ENCODE assay signal across 8 mouse cellular contexts in genomic region chr11:64436791-64437298, GRCm38 (mm10). TPM values are rescaled to one million over a fixed set of nuclear protein-coding genes. Genes with fewer than 3 reads are reported as not detected.
DNase-seq lines count a peak whose midpoint lies in the region; ATAC-seq and TF ChIP-seq lines count a peak whose summit lies in the region.

No protein-coding gene starts in this region.

- TF ChIP-seq EP300 in heart, adult 2 months (IDR thresholded peaks at IDR 0.05; ENCODE audit: insufficient read depth, low read depth, low read length) = no peak
- TF ChIP-seq EP300 in ES-Bruce4 (IDR thresholded peaks at IDR 0.05; ENCODE audit: insufficient read depth, low read depth, low read length) = no peak
- TF ChIP-seq EP300 in liver, postnatal 0 days (IDR thresholded peaks at IDR 0.05; ENCODE audit: low read depth) = no peak

- intact Hi-C loops in heart, adult 2 months (cut with DNase I) = no loop called here

- TF ChIP-seq CTCF in heart, adult 2 months (IDR thresholded peaks at IDR 0.05) = no peak
- no peak for TF ChIP-seq CTCF in ES-Bruce4 (IDR thresholded peaks at IDR 0.05; ENCODE audit: low read depth, low read length)
- no peak for TF ChIP-seq CTCF in liver, postnatal 0 days (IDR thresholded peaks at IDR 0.05; ENCODE audit: low read depth)

- DNase-seq in heart, adult 2 months = no peak
- no peak for DNase-seq in liver, postnatal 0 days
- DNase-seq in layer of hippocampus, postnatal 36 days = no peak
- DNase-seq in adrenal gland, adult 18-20 months (ENCODE audit: low spot score in 2 of 2) = no peak
- DNase-seq in Muller cell, postnatal 12 days (ENCODE audit: inconsistent ontology term) = no peak

- 18% methylated on average over 5 of the region's 5 CpGs for WGBS in heart, embryonic 11.5 days (ENCODE audit: insufficient replicate concordance)
- 50% methylated on average over 5 of the region's 5 CpGs for WGBS in heart, adult 2 months
- WGBS in hindbrain, embryonic 12.5 days = 19% methylated on average over 5 of the region's 5 CpGs
- WGBS in liver, postnatal 0 days (ENCODE audit: insufficient replicate concordance) = 26% methylated on average over 5 of the region's 5 CpGs

- no peak for ATAC-seq in heart, embryonic 11.5 days (replicated peaks; ENCODE audit: insufficient number of reproducible peaks, low FRiP score, low TSS enrichment)
- ATAC-seq in hindbrain, embryonic 12.5 days (ENCODE audit: low FRiP score) = no peak
- ATAC-seq in liver, postnatal 0 days = no peak

- no peak overlapping the region for H3K27ac ChIP-seq in heart, embryonic 11.5 days (ENCODE audit: low read depth, low read length)
- no peak overlapping the region for H3K27ac ChIP-seq in heart, adult 2 months
- H3K27ac ChIP-seq in ES-Bruce4 (ENCODE audit: insufficient read depth, low read length) = no peak overlapping the region
- H3K27ac ChIP-seq in hindbrain, embryonic 12.5 days = no peak overlapping the region
- no peak overlapping the region for H3K27ac ChIP-seq in liver, postnatal 0 days (ENCODE audit: low read depth)

- H3K4me2 ChIP-seq in heart, embryonic 11.5 days = peak overlapping the region; percentile 99
- peak overlapping the region; percentile 98 for H3K4me2 ChIP-seq in hindbrain, embryonic 12.5 days (replicated peaks)
- H3K4me2 ChIP-seq in liver, postnatal 0 days (ENCODE audit: low read depth, low read length) = peak overlapping the region; percentile 80

- no peaks in the 10 kb centered on the region for H3K36me3 ChIP-seq in heart, embryonic 11.5 days (ENCODE audit: control insufficient read depth, insufficient read depth, low read length)
- H3K36me3 ChIP-seq in heart, adult 2 months (ENCODE audit: control insufficient read depth, insufficient read depth, low read length) = no peaks in the 10 kb centered on the region
- H3K36me3 ChIP-seq in ES-Bruce4 (ENCODE audit: control insufficient read depth, insufficient read depth, low read length, poor library complexity, severe bottlenecking) = no peaks in the 10 kb centered on the region
- H3K36me3 ChIP-seq in hindbrain, embryonic 12.5 days = no peaks in the 10 kb centered on the region
- H3K36me3 ChIP-seq in liver, postnatal 0 days (replicated peaks; ENCODE audit: insufficient read depth, low read length) = no peaks in the 10 kb centered on the region

- H3K79me2 ChIP-seq in heart, adult 2 months (replicated peaks; ENCODE audit: control insufficient read depth, insufficient read depth, low read length) = no peaks in the 10 kb centered on the region

- H3K9ac ChIP-seq in heart, embryonic 11.5 days (ENCODE audit: low read depth, low read length) = peak overlapping the region; percentile 80
- H3K9ac ChIP-seq in heart, adult 2 months (ENCODE audit: low read depth, low read length) = no peak overlapping the region
- H3K9ac ChIP-seq in ES-Bruce4 (ENCODE audit: low read depth, poor library complexity, severe bottlenecking) = peak overlapping the region; percentile 23; the same call in 1 of the 2 replicates
- H3K9ac ChIP-seq in hindbrain, embryonic 12.5 days = peak overlapping the region; percentile 72; the same call in 1 of the 2 replicates
- H3K9ac ChIP-seq in liver, postnatal 0 days (replicated peaks) = peak overlapping the region; percentile 57; the same call in 1 of the 2 replicates

- H3K9me3 ChIP-seq in heart, embryonic 11.5 days (replicated peaks; ENCODE audit: control insufficient read depth, low read length) = no peaks in the 10 kb centered on the region
- no peaks in the 10 kb centered on the region for H3K9me3 ChIP-seq in ES-Bruce4 (replicated peaks; ENCODE audit: control insufficient read depth, insufficient read depth, low read length, poor library complexity, severe bottlenecking)
- H3K9me3 ChIP-seq in hindbrain, embryonic 12.5 days (replicated peaks) = no peaks in the 10 kb centered on the region
- H3K9me3 ChIP-seq in liver, postnatal 0 days (ENCODE audit: low read length) = no peaks in the 10 kb centered on the region

- H3K4me3 ChIP-seq in heart, embryonic 11.5 days (ENCODE audit: low read depth, low read length) = peak overlapping the region; percentile 69
- no peak overlapping the region; the same call in 1 of the 2 replicates for H3K4me3 ChIP-seq in heart, adult 2 months
- H3K4me3 ChIP-seq in ES-Bruce4 (ENCODE audit: low read depth, low read length) = peak overlapping the region; percentile 54; the same call in 1 of the 2 replicates
- peak overlapping the region; percentile 58 for H3K4me3 ChIP-seq in hindbrain, embryonic 12.5 days
- H3K4me3 ChIP-seq in liver, postnatal 0 days (ENCODE audit: low read depth, low read length) = peak overlapping the region; percentile 46

- no peak for TF ChIP-seq POLR2A in heart, adult 2 months (IDR thresholded peaks at IDR 0.05; ENCODE audit: insufficient read depth, low read depth, low read length)
- no peak for TF ChIP-seq POLR2A in ES-Bruce4 (IDR thresholded peaks at IDR 0.05; ENCODE audit: insufficient read depth, low read length)

- peaks cover 30% of the 10 kb centered on the region for H3K27me3 ChIP-seq in heart, embryonic 11.5 days (ENCODE audit: control insufficient read depth, insufficient read depth, low read length)
- H3K27me3 ChIP-seq in heart, adult 2 months (ENCODE audit: control insufficient read depth, insufficient read depth, low read length) = peaks cover 10% of the 10 kb centered on the region
- H3K27me3 ChIP-seq in ES-Bruce4 (ENCODE audit: control insufficient read depth, insufficient read depth, low read length, poor library complexity, severe bottlenecking) = peaks cover 17% of the 10 kb centered on the region
- H3K27me3 ChIP-seq in hindbrain, embryonic 12.5 days = peaks cover 17% of the 10 kb centered on the region
- peaks cover 29% of the 10 kb centered on the region for H3K27me3 ChIP-seq in liver, postnatal 0 days (ENCODE audit: insufficient read depth, low read length)

- H3K4me1 ChIP-seq in heart, embryonic 11.5 days (ENCODE audit: control insufficient read depth, insufficient read depth, low read length) = peaks cover 4% of the 10 kb centered on the region; the same call in 1 of the 2 replicates
- no peaks in the 10 kb centered on the region; the same call in 1 of the 2 replicates for H3K4me1 ChIP-seq in heart, adult 2 months (ENCODE audit: control insufficient read depth, insufficient read depth, low read length)
- no peaks in the 10 kb centered on the region for H3K4me1 ChIP-seq in ES-Bruce4 (ENCODE audit: control insufficient read depth, insufficient read depth, low read length)
- peaks cover 12% of the 10 kb centered on the region for H3K4me1 ChIP-seq in hindbrain, embryonic 12.5 days
- peaks cover 13% of the 10 kb centered on the region for H3K4me1 ChIP-seq in liver, postnatal 0 days (ENCODE audit: insufficient read depth)

RNA-seq across cellular contexts. Expression of gene F930015N05Rik, which starts 0.4 kb away (rescaled TPM):
- 0.67 and 0.96 TPM in 2 replicates for polyA plus RNA-seq in heart, embryonic 11.5 days (2014; fragmentation: Nextera tagmentation; extraction: Ambion mirVana)
- under 1 TPM in 1 of 2 experiments, not detected in 1; 0.20 TPM for total RNA-seq in heart, adult 2 months (2021)
- polyA plus RNA-seq in heart, adult 2 months (2012; rRNA removed) = 0.20 TPM in 1 of 2 replicates, not detected in the other
- polyA plus RNA-seq in ES-Bruce4 (2011; ENCODE audit: insufficient read depth, insufficient read length, low read depth, missing spikeins) = not detected in 2 replicates
- 2.4 and 3.2 TPM in 2 replicates for polyA plus RNA-seq in hindbrain, embryonic 12.5 days (2016; fragmentation: Nextera tagmentation; extraction: Ambion mirVana)
- polyA plus RNA-seq in liver, postnatal 0 days (2015; fragmentation: Nextera tagmentation; extraction: Ambion mirVana) = 0.08 and 0.09 TPM in 2 replicates
- under 1 TPM; 0.22 to 0.51 TPM for total RNA-seq in layer of hippocampus, postnatal 36 days (2021)
- total RNA-seq in adrenal gland, adult 18-20 months (2021) = not detected

RNA-seq across cellular contexts. Expression of gene Hs3st3a1, which starts 1.7 kb away (rescaled TPM):
- polyA plus RNA-seq in heart, embryonic 11.5 days (2014; fragmentation: Nextera tagmentation; extraction: Ambion mirVana) = 1.6 and 1.9 TPM in 2 replicates
- total RNA-seq in heart, adult 2 months (2021) = under 1 TPM; 0.31 to 0.45 TPM
- polyA plus RNA-seq in heart, adult 2 months (2012; rRNA removed) = 0.32 and 0.35 TPM in 2 replicates
- polyA plus RNA-seq in ES-Bruce4 (2011; ENCODE audit: insufficient read depth, insufficient read length, low read depth, missing spikeins) = 0.24 and 0.28 TPM in 2 replicates
- 1.9 and 2.8 TPM in 2 replicates for polyA plus RNA-seq in hindbrain, embryonic 12.5 days (2016; fragmentation: Nextera tagmentation; extraction: Ambion mirVana)
- 0.12 and 0.18 TPM in 2 replicates for polyA plus RNA-seq in liver, postnatal 0 days (2015; fragmentation: Nextera tagmentation; extraction: Ambion mirVana)
- under 1 TPM; 0.27 to 0.30 TPM for total RNA-seq in layer of hippocampus, postnatal 36 days (2021)
- total RNA-seq in adrenal gland, adult 18-20 months (2021) = under 1 TPM; 0.19 to 0.23 TPM
